Mouse (Mus musculus) hindbrain, embryonic 10.5 days (tissue): ENCODE measurements around the gene Kpna1. TPM values are rescaled to one million over a fixed set of nuclear protein-coding genes. Genes with fewer than 3 reads are reported as not detected.
"Not testable (repeated sequence)": the region's sequence is repeated elsewhere in the genome, so short reads cannot be mapped to it uniquely, and the experiment has no call there.

Source experiments
- DNase-seq: peaks from one replicate; pipeline ENCODE4 v3.0.0-alpha.2; 2017; ENCODE audit warnings: low spot score
- H3K27ac ChIP-seq: fragments of 300-500 bp; sonication (generic); 2 replicates; pipeline ENCODE4 v1.5.1; 2016; ENCODE audit warnings: mild to moderate bottlenecking, moderate library complexity
- H3K27me3 ChIP-seq: fragments of 300-500 bp; sonication (generic); 2 replicates; pipeline ENCODE4 v1.6.1; 2016; ENCODE audit warnings: mild to moderate bottlenecking; ENCODE audit not compliant: poor library complexity, insufficient read depth, severe bottlenecking
- H3K36me3 ChIP-seq: fragments of 300-500 bp; sonication (generic); 2 replicates; pipeline ENCODE4 v1.6.1; 2016; ENCODE audit warnings: mild to moderate bottlenecking, moderate library complexity
- H3K4me1 ChIP-seq: fragments of 300-500 bp; sonication (generic); replicated peaks from 2 replicates; pipeline ENCODE4 v1.6.1; 2016; ENCODE audit warnings: mild to moderate bottlenecking
- H3K4me3 ChIP-seq: fragments of 300-500 bp; sonication (generic); 2 replicates; pipeline ENCODE4 v1.5.1; 2016; ENCODE audit warnings: mild to moderate bottlenecking, moderate library complexity
- H3K9me3 ChIP-seq: fragments of 300-500 bp; sonication (generic); 2 replicates; pipeline ENCODE4 v1.6.1; 2016; ENCODE audit warnings: mild to moderate bottlenecking, moderate library complexity
- WGBS: fragments of 180-500 bp; shearing (Covaris S2); methylation state at CpG from one replicate; pipeline ENCODE4 v1.1.7; 2016; 5-methylcytosine and 5-hydroxymethylcytosine counted together
- polyA plus RNA-seq: library from polyadenylated mRNA; unstranded; fragments of >200 nt; fragmentation: Nextera tagmentation; extraction: Ambion mirVana; gene quantifications from 2 replicates; pipeline ENCODE4 v1.2.1, GENCODE M21; 2016

Gene Kpna1
- polyA plus RNA-seq, 1 experiment from 2014 or later, result 65.8 TPM

DNA sequence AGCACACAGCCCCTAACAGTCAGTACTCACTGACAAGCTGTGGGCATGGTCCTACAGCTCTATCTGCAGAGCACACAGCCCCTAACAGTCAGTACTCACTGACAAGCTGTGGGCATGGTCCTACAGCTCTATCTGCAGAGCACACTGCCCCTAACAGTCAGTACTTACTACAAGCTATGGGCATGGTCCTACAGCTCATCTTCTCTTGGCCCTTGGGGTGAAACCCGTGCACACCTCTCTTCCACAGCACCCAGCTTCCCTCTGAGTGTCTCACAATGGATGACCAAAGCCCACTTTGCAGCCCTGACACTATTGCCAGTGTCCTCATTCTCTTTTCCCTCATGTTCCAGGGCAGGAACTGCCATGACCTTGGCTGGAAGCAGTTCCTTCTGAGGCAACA lies 84.0 kb downstream of the Kpna1 start:
- 86% methylated on average over 1 of the region's 1 CpGs for WGBS
- not testable (repeated sequence) for DNase-seq, H3K27me3 ChIP-seq, H3K9me3 ChIP-seq, H3K4me1 ChIP-seq, H3K27ac ChIP-seq, H3K4me3 ChIP-seq
- peaks cover 18% of the 10 kb centered on the region; the same call in 1 of the 2 replicates for H3K36me3 ChIP-seq

DNA sequence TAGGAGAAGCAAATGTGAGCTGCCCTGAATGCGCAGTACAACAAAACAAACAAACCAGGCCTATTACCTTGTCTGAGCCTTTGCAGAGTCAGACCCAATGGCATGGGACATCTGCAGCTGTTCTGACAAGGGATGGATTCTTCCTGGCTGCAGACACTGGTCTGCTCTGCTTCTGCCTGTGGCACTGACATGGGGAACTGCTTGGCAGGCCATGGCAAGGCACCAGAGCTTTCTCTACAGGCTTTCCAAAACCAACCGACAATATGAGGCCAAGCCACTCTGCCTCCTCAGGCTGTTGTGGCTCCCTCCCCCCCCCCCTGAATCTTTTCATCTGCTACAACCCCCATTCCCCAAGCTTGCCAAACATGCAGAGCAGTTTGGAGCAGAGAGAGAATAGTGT lies 84.8 kb downstream of the Kpna1 start:
- H3K4me3 ChIP-seq, result no peak overlapping the region
- 86% methylated on average over 2 of the region's 2 CpGs for WGBS
- no peaks in the 10 kb centered on the region for H3K27me3 ChIP-seq
- H3K27ac ChIP-seq, result no peak overlapping the region
- DNase-seq, result no peak
- peaks cover 7% of the 10 kb centered on the region for H3K4me1 ChIP-seq
- H3K36me3 ChIP-seq, result peaks cover 19% of the 10 kb centered on the region; the same call in 1 of the 2 replicates
- no peaks in the 10 kb centered on the region for H3K9me3 ChIP-seq

DNA sequence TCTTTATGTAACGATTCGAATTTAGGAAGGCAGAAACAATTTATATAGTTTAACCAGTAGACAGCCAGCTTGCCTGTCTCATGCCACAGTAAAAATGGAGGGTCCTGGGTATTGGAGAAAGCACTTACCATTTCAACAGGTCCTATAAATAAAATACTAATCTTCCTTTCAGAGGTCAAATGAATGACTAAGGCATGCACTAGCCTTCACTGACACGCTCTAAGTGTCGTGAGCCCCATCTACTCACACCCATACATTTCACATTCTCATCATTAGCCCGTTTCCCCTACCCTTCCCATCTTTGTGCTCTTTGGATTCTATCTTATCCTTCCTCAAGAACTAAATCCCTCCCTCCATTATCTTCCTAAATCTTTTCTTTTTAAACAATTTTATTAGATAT lies 86.4 kb downstream of the Kpna1 start:
- Histone ChIP-seq H3K27me3 (no peaks in the 10 kb centered on the region), H3K4me3 (no peak overlapping the region), H3K36me3 (peaks cover 24% of the 10 kb centered on the region; the same call in 1 of the 2 replicates), H3K4me1 (peaks cover 22% of the 10 kb centered on the region), H3K9me3 (no peaks in the 10 kb centered on the region), H3K27ac (no peak overlapping the region)
- WGBS, result 87% methylated on average over 5 of the region's 5 CpGs
- DNase-seq, result no peak

- peaks cover 32% of the 10 kb centered on the region for H3K4me1 ChIP-seq
- no peaks in the 10 kb centered on the region for H3K9me3 ChIP-seq
- no peaks in the 10 kb centered on the region for H3K27me3 ChIP-seq
- no peak overlapping the region for H3K27ac ChIP-seq
- no peak overlapping the region for H3K4me3 ChIP-seq
- WGBS, result 68% methylated on average over 2 of the region's 2 CpGs
- peaks cover 15% of the 10 kb centered on the region; the same call in 1 of the 2 replicates for H3K36me3 ChIP-seq
- no peak for DNase-seq
Observed at GRCm38 (mm10) chr16:36067694-36068093, 89.1 kb downstream of the Kpna1 start.

GRCm38 (mm10) chr16:36068356-36068755 lies 89.8 kb downstream of the Kpna1 start:
- no peak for DNase-seq
- H3K27ac ChIP-seq, result no peak overlapping the region

GRCm38 (mm10) chr16:36069819-36070575 lies 91.4 kb downstream of the Kpna1 start:
- H3K27me3 ChIP-seq, result no peaks in the 10 kb centered on the region
- H3K4me1 ChIP-seq, result peaks cover 35% of the 10 kb centered on the region
- DNase-seq, result no peak
- H3K36me3 ChIP-seq, result peaks cover 15% of the 10 kb centered on the region; the same call in 1 of the 2 replicates
- peak overlapping the region; percentile 83 for H3K4me3 ChIP-seq
- 44% methylated on average over 9 of the region's 9 CpGs for WGBS
- H3K9me3 ChIP-seq, result no peaks in the 10 kb centered on the region
- H3K27ac ChIP-seq, result peak overlapping the region; percentile 92

More at GRCm38 (mm10) chr16:36068356-36068755, 89.8 kb downstream of the Kpna1 start:
- Histone ChIP-seq H3K36me3 (peaks cover 15% of the 10 kb centered on the region; the same call in 1 of the 2 replicates), H3K4me3 (no peak overlapping the region), H3K4me1 (peaks cover 35% of the 10 kb centered on the region), H3K27me3 (no peaks in the 10 kb centered on the region), H3K9me3 (no peaks in the 10 kb centered on the region)
- WGBS, result 86% methylated on average over 3 of the region's 3 CpGs

GRCm38 (mm10) chr16:36071071-36071449 lies 92.5 kb downstream of the Kpna1 start:
- WGBS, result 0% methylated on average over 16 of the region's 16 CpGs
- Histone ChIP-seq H3K27ac (peak overlapping the region; percentile 92), H3K27me3 (no peaks in the 10 kb centered on the region), H3K4me3 (peak overlapping the region; percentile 83), H3K36me3 (peaks cover 20% of the 10 kb centered on the region; the same call in 1 of the 2 replicates), H3K9me3 (no peaks in the 10 kb centered on the region), H3K4me1 (peaks cover 35% of the 10 kb centered on the region)
- no peak for DNase-seq

- DNase-seq, result peak; percentile 89
- Histone ChIP-seq H3K36me3 (peaks cover 20% of the 10 kb centered on the region; the same call in 1 of the 2 replicates), H3K27me3 (no peaks in the 10 kb centered on the region), H3K4me3 (peak within 1 kb of the TSS; percentile 83), H3K9me3 (no peaks in the 10 kb centered on the region), H3K4me1 (peaks cover 35% of the 10 kb centered on the region), H3K27ac (peak within 1 kb of the TSS; percentile 92)
- under 1% methylated on average over 78 of the region's 81 CpGs for WGBS
Observed at GRCm38 (mm10) chr16:36071450-36072379, 93.2 kb downstream of the Kpna1 start, which contains the start of the genes Fam162a and Ccdc58. Fam162a (minus strand) TSS chr16:36071594. Ccdc58 (plus strand) TSS chr16:36071685.

DNA sequence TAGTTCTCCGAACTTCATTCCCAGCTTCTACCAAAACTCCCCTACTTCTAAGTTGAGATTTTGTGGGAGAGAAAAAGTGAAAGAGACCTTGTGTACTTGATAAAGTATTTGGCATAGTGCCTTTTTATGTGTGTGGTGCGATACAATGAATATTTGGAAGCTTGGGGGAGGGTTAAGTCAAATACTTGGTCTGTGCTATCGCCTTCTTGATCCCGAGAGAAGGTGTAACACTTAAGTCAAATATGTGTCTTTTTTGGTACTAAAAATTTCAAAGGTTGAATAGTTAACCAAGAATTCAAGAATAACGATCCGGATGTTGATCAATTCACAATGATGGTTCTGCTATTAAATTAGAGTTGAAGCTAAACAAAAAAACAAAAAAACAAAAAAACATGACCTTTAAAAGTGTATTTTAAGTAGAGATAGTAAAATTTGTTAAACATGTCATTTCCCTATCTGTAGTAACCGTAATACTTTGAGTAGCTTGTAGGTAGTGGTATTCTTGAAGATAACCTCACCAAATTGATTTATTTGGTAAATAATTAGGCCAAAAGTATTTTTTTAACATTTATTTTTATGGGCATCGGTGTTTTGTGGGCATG lies 94.0 kb downstream of the Kpna1 start:
- Histone ChIP-seq H3K9me3 (no peaks in the 10 kb centered on the region), H3K27me3 (no peaks in the 10 kb centered on the region), H3K36me3 (peaks cover 12% of the 10 kb centered on the region; the same call in 1 of the 2 replicates), H3K4me3 (peak overlapping the region; percentile 83), H3K4me1 (peaks cover 35% of the 10 kb centered on the region), H3K27ac (peak overlapping the region; percentile 92)
- DNase-seq, result no peak
- WGBS, result 31% methylated on average over 8 of the region's 8 CpGs

- H3K27me3 ChIP-seq, result no peaks in the 10 kb centered on the region
- 92% methylated on average over 3 of the region's 3 CpGs for WGBS
- peaks cover 6% of the 10 kb centered on the region; the same call in 1 of the 2 replicates for H3K36me3 ChIP-seq
- no peak overlapping the region for H3K27ac ChIP-seq
- no peaks in the 10 kb centered on the region for H3K9me3 ChIP-seq
- H3K4me3 ChIP-seq, result no peak overlapping the region
- no peak for DNase-seq
- H3K4me1 ChIP-seq, result peaks cover 15% of the 10 kb centered on the region
Observed at GRCm38 (mm10) chr16:36074772-36075171, 96.2 kb downstream of the Kpna1 start.

DNA sequence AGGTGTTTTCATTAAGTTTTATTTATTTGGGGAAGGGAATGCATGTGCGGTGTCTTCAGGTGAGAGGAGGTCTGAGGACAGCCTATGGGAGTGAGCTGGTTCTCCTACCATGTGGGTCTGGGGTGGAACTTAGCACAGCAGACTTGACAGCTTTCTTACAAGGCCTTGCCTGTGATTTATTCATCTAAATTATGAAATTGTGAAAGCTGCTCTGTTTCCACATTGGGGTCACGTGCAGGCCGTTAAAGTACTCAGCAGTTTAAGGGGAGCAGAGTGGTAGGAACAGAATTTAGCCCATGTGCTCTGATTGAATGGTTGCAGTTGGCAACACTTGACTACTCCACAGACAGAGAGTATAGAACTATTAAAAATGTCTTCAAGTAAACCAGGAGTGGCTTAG lies 101.4 kb downstream of the Kpna1 start:
- no peak overlapping the region for H3K4me3 ChIP-seq
- H3K36me3 ChIP-seq, result peaks cover 28% of the 10 kb centered on the region
- WGBS, result 97% methylated on average over 3 of the region's 3 CpGs
- no peak for DNase-seq
- no peaks in the 10 kb centered on the region for H3K9me3 ChIP-seq
- no peak overlapping the region for H3K27ac ChIP-seq
- H3K27me3 ChIP-seq, result no peaks in the 10 kb centered on the region
- no peaks in the 10 kb centered on the region for H3K4me1 ChIP-seq
